In the genomic region with DNA sequence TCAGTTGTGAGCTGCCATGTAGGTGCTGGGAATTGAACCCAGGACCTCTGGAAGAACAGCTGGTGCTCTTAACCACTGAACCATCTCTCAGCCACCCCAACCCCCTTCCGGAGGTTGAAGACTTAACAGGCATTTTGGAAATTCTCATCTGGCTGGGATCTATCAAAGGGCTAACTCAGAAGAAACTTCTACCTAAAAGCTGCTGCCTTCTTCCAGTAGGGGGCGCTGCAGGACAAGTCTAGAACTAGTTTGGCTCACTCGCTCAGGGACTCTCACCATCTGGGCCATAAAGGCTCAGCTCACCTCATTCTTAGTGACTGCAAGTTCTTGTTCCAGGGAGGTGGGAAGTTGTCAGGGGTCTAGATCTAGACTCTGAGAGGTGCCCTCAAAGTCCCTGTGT, we compare ENCODE assay signal across 8 mouse cellular contexts. TPM values are rescaled to one million over a fixed set of nuclear protein-coding genes. Genes with fewer than 3 reads are reported as not detected.
DNase-seq lines count a peak whose midpoint lies in the region; ATAC-seq and TF ChIP-seq lines count a peak whose summit lies in the region.

No protein-coding gene starts in this region.

- H3K4me3 ChIP-seq in C2C12 (ENCODE audit: insufficient read depth, poor library complexity, severe bottlenecking), result no peak overlapping the region
- no peak overlapping the region for H3K4me3 ChIP-seq in kidney, embryonic 14.5 days (ENCODE audit: low read length)
- no peak overlapping the region for H3K4me3 ChIP-seq in liver, embryonic 11.5 days (ENCODE audit: low read depth, low read length)
- H3K4me3 ChIP-seq in neural tube, embryonic 15.5 days (replicated peaks), result no peak overlapping the region

- H3K27ac ChIP-seq in kidney, embryonic 14.5 days (ENCODE audit: low read depth, low read length), result no peak overlapping the region
- no peak overlapping the region for H3K27ac ChIP-seq in liver, embryonic 11.5 days (ENCODE audit: low read depth, low read length)
- H3K27ac ChIP-seq in neural tube, embryonic 15.5 days (replicated peaks), result no peak overlapping the region

- no peaks in the 10 kb centered on the region for H3K36me3 ChIP-seq in C2C12 (ENCODE audit: control insufficient read depth, insufficient read depth)
- peaks cover 5% of the 10 kb centered on the region; the same call in 1 of the 2 replicates for H3K36me3 ChIP-seq in kidney, embryonic 14.5 days (ENCODE audit: control insufficient read depth, insufficient read depth, low read length)
- no peaks in the 10 kb centered on the region for H3K36me3 ChIP-seq in liver, embryonic 11.5 days (ENCODE audit: control insufficient read depth, insufficient read depth, low read length)
- H3K36me3 ChIP-seq in neural tube, embryonic 15.5 days, result peaks cover 14% of the 10 kb centered on the region

- no peaks in the 10 kb centered on the region for H3K27me3 ChIP-seq in C2C12 (ENCODE audit: control insufficient read depth, insufficient read depth, insufficient read length)
- H3K27me3 ChIP-seq in kidney, embryonic 14.5 days (ENCODE audit: control insufficient read depth, insufficient read depth, low read length), result no peaks in the 10 kb centered on the region
- H3K27me3 ChIP-seq in liver, embryonic 11.5 days (replicated peaks; ENCODE audit: control insufficient read depth, insufficient read depth, low read length), result no peaks in the 10 kb centered on the region
- H3K27me3 ChIP-seq in neural tube, embryonic 15.5 days (replicated peaks), result no peaks in the 10 kb centered on the region

- H3K4me1 ChIP-seq in kidney, embryonic 14.5 days (ENCODE audit: control insufficient read depth, insufficient read depth, low read length), result no peaks in the 10 kb centered on the region
- H3K4me1 ChIP-seq in liver, embryonic 11.5 days (replicated peaks; ENCODE audit: control insufficient read depth, insufficient read depth, low read length), result no peaks in the 10 kb centered on the region
- H3K4me1 ChIP-seq in neural tube, embryonic 15.5 days, result no peaks in the 10 kb centered on the region

- no peak overlapping the region for H3K4me2 ChIP-seq in kidney, embryonic 14.5 days (replicated peaks; ENCODE audit: low read depth, low read length)
- H3K4me2 ChIP-seq in liver, embryonic 11.5 days, result no peak overlapping the region
- H3K4me2 ChIP-seq in neural tube, embryonic 15.5 days, result no peak overlapping the region

- H3K79me2 ChIP-seq in C2C12 (ENCODE audit: control insufficient read depth, insufficient read depth), result no peaks in the 10 kb centered on the region

- peak; percentile 47 for TF ChIP-seq CTCF in C2C12 (IDR thresholded peaks at IDR 0.05; ENCODE audit: control insufficient read depth, insufficient read depth, insufficient read length)

- H3K79me3 ChIP-seq in C2C12 (ENCODE audit: low read depth), result no peaks in the 10 kb centered on the region

- peak; percentile 69 for ATAC-seq in granulocyte monocyte progenitor cell, adult 5-6 weeks (replicated peaks; ENCODE audit: poor library complexity, severe bottlenecking)
- ATAC-seq in kidney, embryonic 14.5 days (ENCODE audit: low FRiP score, low TSS enrichment), result peak; percentile 54
- ATAC-seq in liver, embryonic 11.5 days (replicated peaks; ENCODE audit: low FRiP score), result peak; percentile 65; the same call in 1 of the 2 replicates
- 0 out of 2 replicates have a peak, but pooled peaks have one; percentile 12 for ATAC-seq in neural tube, embryonic 15.5 days (ENCODE audit: low FRiP score)

- WGBS in kidney, embryonic 14.5 days, result 3% methylated on average over 3 of the region's 3 CpGs
- 7% methylated on average over 3 of the region's 3 CpGs for WGBS in liver, embryonic 11.5 days
- WGBS in neural tube, embryonic 15.5 days, result 6% methylated on average over 3 of the region's 3 CpGs

- no peak overlapping the region for H3K9ac ChIP-seq in kidney, embryonic 14.5 days (ENCODE audit: low read depth, low read length)
- H3K9ac ChIP-seq in liver, embryonic 11.5 days (ENCODE audit: low read depth, low read length), result no peak overlapping the region
- no peak overlapping the region for H3K9ac ChIP-seq in neural tube, embryonic 15.5 days (replicated peaks)

- DNase-seq in adrenal gland, adult 18-20 months (ENCODE audit: low spot score in 2 of 2), result peak; percentile 90 to 92
- DNase-seq in embryo, embryonic 10.5 days (ENCODE audit: low spot score), result peak; percentile 95
- peak; percentile 80 for DNase-seq in liver, embryonic 11.5 days (ENCODE audit: low spot score)
- peak; percentile 94 for DNase-seq in testis, postnatal 10 days (ENCODE audit: low spot score)

- no peak overlapping the region for H3ac ChIP-seq in C2C12 (ENCODE audit: control insufficient read depth, insufficient read length, low read depth)

- no peaks in the 10 kb centered on the region for H3K9me3 ChIP-seq in kidney, embryonic 14.5 days (ENCODE audit: control insufficient read depth, low read length)
- no peaks in the 10 kb centered on the region for H3K9me3 ChIP-seq in liver, embryonic 11.5 days (ENCODE audit: control insufficient read depth, low read length)
- no peaks in the 10 kb centered on the region for H3K9me3 ChIP-seq in neural tube, embryonic 15.5 days (replicated peaks)

TF ChIP-seq in C2C12, 6 proteins besides CTCF, POLR2A, EP300 and RAD21:
- no peak for TF ChIP-seq MYOD1 (IDR thresholded peaks at IDR 0.05; ENCODE audit: control insufficient read depth, insufficient read length, low read depth)
- TF ChIP-seq MAX (IDR thresholded peaks at IDR 0.05), result no peak
- TF ChIP-seq FOSL1 (IDR thresholded peaks at IDR 0.05; ENCODE audit: insufficient read depth, low read length, poor library complexity, severe bottlenecking), result no peak
- no peak for TF ChIP-seq MYOG (IDR thresholded peaks at IDR 0.05; ENCODE audit: control insufficient read depth, extremely low read depth, insufficient read length)
- TF ChIP-seq CEBPB (IDR thresholded peaks at IDR 0.05; ENCODE audit: low read depth), result no peak
- TF ChIP-seq USF1 (IDR thresholded peaks at IDR 0.05; ENCODE audit: low read depth), result no peak
TF ChIP-seq in C2C12: peak in this region for 0.

RNA-seq across cellular contexts. Expression of a gene that starts 6.1 kb away (rescaled TPM):
- 24.8 TPM for polyA plus RNA-seq in C2C12 (2012; fragmentation: generic; extraction: Trizol)
- 1 to 10 TPM; 3.0 to 3.5 TPM for total RNA-seq in adrenal gland, adult 18-20 months (2021)
- total RNA-seq in granulocyte monocyte progenitor cell, adult 5-6 weeks (2014; fragmentation: Nextera tagmentation), result 20.0 and 35.2 TPM in 2 replicates
- total RNA-seq in granulocyte monocyte progenitor cell, adult 5-6 weeks (2017), result 14.5 and 16.2 TPM in 2 replicates
- polyA plus RNA-seq in kidney, embryonic 14.5 days (2014; fragmentation: Nextera tagmentation; extraction: Ambion mirVana), result 33.0 and 36.2 TPM in 2 replicates
- 22.3 and 23.6 TPM in 2 replicates for polyA plus RNA-seq in liver, embryonic 11.5 days (2014; fragmentation: Nextera tagmentation; extraction: Ambion mirVana)
- polyA plus RNA-seq in neural tube, embryonic 15.5 days (2015; fragmentation: Nextera tagmentation; extraction: Ambion mirVana), result 13.9 and 16.2 TPM in 2 replicates

RNA-seq across cellular contexts. Expression of a gene that starts 6.7 kb away (rescaled TPM):
- polyA plus RNA-seq in C2C12 (2012; fragmentation: generic; extraction: Trizol), result 0.09 TPM
- not detected for total RNA-seq in adrenal gland, adult 18-20 months (2021)
- total RNA-seq in granulocyte monocyte progenitor cell, adult 5-6 weeks (2014; fragmentation: Nextera tagmentation), result not detected in 2 replicates
- not detected in 2 replicates for total RNA-seq in granulocyte monocyte progenitor cell, adult 5-6 weeks (2017)
- polyA plus RNA-seq in kidney, embryonic 14.5 days (2014; fragmentation: Nextera tagmentation; extraction: Ambion mirVana), result 0.16 TPM in 1 of 2 replicates, not detected in the other
- 0.26 TPM in 1 of 2 replicates, not detected in the other for polyA plus RNA-seq in liver, embryonic 11.5 days (2014; fragmentation: Nextera tagmentation; extraction: Ambion mirVana)
- 0.22 and 0.35 TPM in 2 replicates for polyA plus RNA-seq in neural tube, embryonic 15.5 days (2015; fragmentation: Nextera tagmentation; extraction: Ambion mirVana)

RNA-seq across cellular contexts. Expression of a gene that starts 13.2 kb away (rescaled TPM):
- 16.4 TPM for polyA plus RNA-seq in C2C12 (2012; fragmentation: generic; extraction: Trizol)
- 10 to 100 TPM in 1 of 2 experiments, 1 to 10 TPM in 1; 7.5 to 14.2 TPM for total RNA-seq in adrenal gland, adult 18-20 months (2021)
- 7.0 and 13.9 TPM in 2 replicates for total RNA-seq in granulocyte monocyte progenitor cell, adult 5-6 weeks (2014; fragmentation: Nextera tagmentation)
- total RNA-seq in granulocyte monocyte progenitor cell, adult 5-6 weeks (2017), result 5.9 and 13.3 TPM in 2 replicates
- 15.6 and 16.1 TPM in 2 replicates for polyA plus RNA-seq in kidney, embryonic 14.5 days (2014; fragmentation: Nextera tagmentation; extraction: Ambion mirVana)
- polyA plus RNA-seq in liver, embryonic 11.5 days (2014; fragmentation: Nextera tagmentation; extraction: Ambion mirVana), result 12.8 and 18.2 TPM in 2 replicates
- polyA plus RNA-seq in neural tube, embryonic 15.5 days (2015; fragmentation: Nextera tagmentation; extraction: Ambion mirVana), result 47.9 and 59.6 TPM in 2 replicates

RNA-seq across cellular contexts. Expression of a gene that starts 13.2 kb away (rescaled TPM):
- 30.4 TPM for polyA plus RNA-seq in C2C12 (2012; fragmentation: generic; extraction: Trizol)
- total RNA-seq in adrenal gland, adult 18-20 months (2021), result 10 to 100 TPM; 21.1 to 23.9 TPM
- total RNA-seq in granulocyte monocyte progenitor cell, adult 5-6 weeks (2014; fragmentation: Nextera tagmentation), result 52.2 and 56.5 TPM in 2 replicates
- 22.4 and 33.3 TPM in 2 replicates for total RNA-seq in granulocyte monocyte progenitor cell, adult 5-6 weeks (2017)
- polyA plus RNA-seq in kidney, embryonic 14.5 days (2014; fragmentation: Nextera tagmentation; extraction: Ambion mirVana), result 50.3 and 62.0 TPM in 2 replicates
- polyA plus RNA-seq in liver, embryonic 11.5 days (2014; fragmentation: Nextera tagmentation; extraction: Ambion mirVana), result 47.5 and 47.8 TPM in 2 replicates
- polyA plus RNA-seq in neural tube, embryonic 15.5 days (2015; fragmentation: Nextera tagmentation; extraction: Ambion mirVana), result 81.1 and 89.4 TPM in 2 replicates

RNA-seq across cellular contexts. Expression of a gene that starts 28.1 kb away (rescaled TPM):
- 0.49 TPM for polyA plus RNA-seq in C2C12 (2012; fragmentation: generic; extraction: Trizol)
- 1 to 10 TPM; 2.0 to 2.9 TPM for total RNA-seq in adrenal gland, adult 18-20 months (2021)
- 3.4 and 6.3 TPM in 2 replicates for total RNA-seq in granulocyte monocyte progenitor cell, adult 5-6 weeks (2014; fragmentation: Nextera tagmentation)
- total RNA-seq in granulocyte monocyte progenitor cell, adult 5-6 weeks (2017), result 0.86 and 2.1 TPM in 2 replicates
- polyA plus RNA-seq in kidney, embryonic 14.5 days (2014; fragmentation: Nextera tagmentation; extraction: Ambion mirVana), result 0.33 and 0.65 TPM in 2 replicates
- 0.82 and 0.90 TPM in 2 replicates for polyA plus RNA-seq in liver, embryonic 11.5 days (2014; fragmentation: Nextera tagmentation; extraction: Ambion mirVana)
- 21.5 and 28.5 TPM in 2 replicates for polyA plus RNA-seq in neural tube, embryonic 15.5 days (2015; fragmentation: Nextera tagmentation; extraction: Ambion mirVana)

Comparison
In these comparisons a context has a peak if more than half of its experiments do, and no peak if none do; other contexts are left out.
1. ATAC-seq: peak in every context shown above with its lines; median percentile 69 in granulocyte monocyte progenitor cell, adult 5-6 weeks; 65 in liver, embryonic 11.5 days; 54 in kidney, embryonic 14.5 days; 12 in neural tube, embryonic 15.5 days.